Mouse (Mus musculus): ENCODE data around the gene Cd36. TPM values are rescaled to one million over a fixed set of nuclear protein-coding genes. Genes with fewer than 3 reads are reported as not detected.

The Cd36 gene
- total RNA-seq (2023) = 1 to 10 TPM; 7.0 to 9.4 TPM

GRCm38 (mm10) chr5:17888598-17888997, at the start of gene Cd36:
Cd36 (minus strand) TSS chr5:17888801.

Other genes with a start within 250 kb of the Cd36 start
- not detected for gene Gnat3, start 73.7 kb upstream of the Cd36 start, total RNA-seq (2023)

All from neutrophil, adult 59 days (primary cell).